In genomic region chr9:99750272-99750671, GRCm38 (mm10) we compare ENCODE assay signal across 19 mouse cellular contexts. TPM values are rescaled to one million over a fixed set of nuclear protein-coding genes. Genes with fewer than 3 reads are reported as not detected.
DNase-seq lines count a peak whose midpoint lies in the region; ATAC-seq and TF ChIP-seq lines count a peak whose summit lies in the region.
"Had no signal": no experiment of that assay in that cellular context is flagged by ENCODE, and none has a peak within 500 bp of the region (broad histone marks: within the 10 kb centered on the region; RNA-seq: fewer than 3 reads in every experiment).

No protein-coding gene starts in this region.

- H3K4me3 ChIP-seq in lung, postnatal 0 days (ENCODE audit: low read depth, low read length): no peak overlapping the region
- no peak overlapping the region for H3K4me3 ChIP-seq in forebrain, embryonic 16.5 days (replicated peaks; ENCODE audit: low read length)
- H3K4me3 ChIP-seq: embryonic facial prominence, embryonic 10.5 days; erythroblast, embryonic 14.5 days; midbrain, embryonic 13.5 days had no signal

- 72% methylated on average over 4 of the region's 4 CpGs for WGBS in lung, postnatal 0 days
- WGBS in forebrain, embryonic 16.5 days: 86% methylated on average over 4 of the region's 4 CpGs

- no peak overlapping the region for H3K9ac ChIP-seq in lung, postnatal 0 days (replicated peaks; ENCODE audit: low read depth)
- no peak overlapping the region for H3K9ac ChIP-seq in forebrain, embryonic 16.5 days (replicated peaks; ENCODE audit: low read depth, low read length)
- H3K9ac ChIP-seq: midbrain, embryonic 13.5 days had no signal

- peak; percentile 76 for TF ChIP-seq CTCF in lung, postnatal 0 days (IDR thresholded peaks at IDR 0.05)

- no peak for ATAC-seq in lung, postnatal 0 days
- no peak for ATAC-seq in forebrain, embryonic 16.5 days
- ATAC-seq: activated CD4-positive, CD25-positive, alpha-beta regulatory T cell, adult 4 months; CD4-positive, CD25-positive, alpha-beta regulatory T cell, adult 4 months; inflammation-experienced regulatory T-cells, adult 6 months; midbrain, embryonic 13.5 days had no signal

- no peak overlapping the region for H3K27ac ChIP-seq in lung, postnatal 0 days (ENCODE audit: low read length)
- no peak overlapping the region for H3K27ac ChIP-seq in forebrain, embryonic 16.5 days (ENCODE audit: low read length)
- H3K27ac ChIP-seq: embryonic facial prominence, embryonic 10.5 days; midbrain, embryonic 13.5 days had no signal

- H3K9me3 ChIP-seq in lung, postnatal 0 days (ENCODE audit: low read length): no peaks in the 10 kb centered on the region
- no peaks in the 10 kb centered on the region for H3K9me3 ChIP-seq in forebrain, embryonic 16.5 days (ENCODE audit: control insufficient read depth, low read length)
- H3K9me3 ChIP-seq: embryonic facial prominence, embryonic 10.5 days; midbrain, embryonic 13.5 days had no signal

- no peaks in the 10 kb centered on the region for H3K4me1 ChIP-seq in lung, postnatal 0 days (ENCODE audit: insufficient read depth, low read depth, low read length)
- H3K4me1 ChIP-seq in forebrain, embryonic 16.5 days (replicated peaks; ENCODE audit: control insufficient read depth, insufficient read depth, low read length): no peaks in the 10 kb centered on the region; the same call in 1 of the 2 replicates
- H3K4me1 ChIP-seq: midbrain, embryonic 13.5 days had no signal

- no peak overlapping the region for H3K4me2 ChIP-seq in lung, postnatal 0 days (replicated peaks; ENCODE audit: low read depth, low read length)
- no peak overlapping the region for H3K4me2 ChIP-seq in forebrain, embryonic 16.5 days (ENCODE audit: low read length)
- H3K4me2 ChIP-seq: heart, embryonic 11.5 days; midbrain, embryonic 13.5 days had no signal

- no peaks in the 10 kb centered on the region for H3K27me3 ChIP-seq in lung, postnatal 0 days (replicated peaks; ENCODE audit: insufficient read depth, low read length)
- no peaks in the 10 kb centered on the region for H3K27me3 ChIP-seq in forebrain, embryonic 16.5 days (replicated peaks; ENCODE audit: control insufficient read depth, insufficient read depth, low read length)

- TF ChIP-seq EP300 in lung, postnatal 0 days (IDR thresholded peaks at IDR 0.05): no peak

- H3K36me3 ChIP-seq in lung, postnatal 0 days (ENCODE audit: insufficient read depth, low read length): no peaks in the 10 kb centered on the region
- no peaks in the 10 kb centered on the region for H3K36me3 ChIP-seq in forebrain, embryonic 16.5 days (ENCODE audit: control insufficient read depth, insufficient read depth)
- H3K36me3 ChIP-seq: embryonic facial prominence, embryonic 10.5 days; midbrain, embryonic 13.5 days had no signal

- DNase-seq in kidney, adult 9 months: peak; percentile 12
- no peak for DNase-seq in kidney, adult 8-10 months
- peak; percentile 17 for DNase-seq in lung, postnatal 0 days (ENCODE audit: low spot score)
- no peak for DNase-seq in lung, postnatal 14 days
- DNase-seq in ZHBTc4 (ENCODE audit: low read depth, low spot score): peak; percentile 20
- peak; percentile 23 for DNase-seq in retina, embryonic 14.5 days (ENCODE audit: low spot score)
- DNase-seq: adrenal gland, postnatal 36 days; cerebellum, postnatal 25 days; gastrocnemius, postnatal 14 days; thymus, adult 2 months had no signal

RNA-seq across cellular contexts. Expression of gene Cldn18, which starts 33.2 kb away (rescaled TPM):
- polyA plus RNA-seq in lung, postnatal 0 days (2015; fragmentation: Nextera tagmentation; extraction: Ambion mirVana): 963 and 1,066 TPM in 2 replicates
- polyA plus RNA-seq in forebrain, embryonic 16.5 days (2015; fragmentation: Nextera tagmentation; extraction: Ambion mirVana): 0.20 TPM in 1 of 2 replicates, not detected in the other
- polyA plus RNA-seq: activated CD4-positive, CD25-positive, alpha-beta regulatory T cell, adult 4 months; CD4-positive, CD25-positive, alpha-beta regulatory T cell, adult 4 months; embryonic facial prominence, embryonic 10.5 days; erythroblast, embryonic 14.5 days; inflammation-experienced regulatory T-cells, adult 6 months; limb, embryonic 14.5 days had no signal

Comparison
In these comparisons a context has a peak if more than half of its experiments do, and no peak if none do; other contexts are left out.
1. DNase-seq: peak in kidney, adult 9 months (single experiment), lung, postnatal 0 days (single experiment), ZHBTc4 (single experiment) and retina, embryonic 14.5 days (single experiment); none in kidney, adult 8-10 months (0 of 2) and lung, postnatal 14 days (single experiment).
2. RNA of gene Cldn18, which starts 33.2 kb away (polyA plus RNA-seq): 963 to 1,066 TPM in lung, postnatal 0 days; 0.20 TPM in forebrain, embryonic 16.5 days; every median in the first group is over 100 times any median in the second.